Mouse (Mus musculus) kidney, embryonic 15.5 days (tissue): ENCODE measurements around the gene Gm43951. TPM values are rescaled to one million over a fixed set of nuclear protein-coding genes. Genes with fewer than 3 reads are reported as not detected.
"Not testable (repeated sequence)": the region's sequence is repeated elsewhere in the genome, so short reads cannot be mapped to it uniquely, and the experiment has no call there.

ENCODE experiments used
- ATAC-seq: fragments of 200-750 bp; cut with Nextera tagmentation; replicated peaks from 2 replicates; pipeline ENCODE4 v1.8.0; 2017; ENCODE audit warnings: moderate TSS enrichment; ENCODE audit not compliant: low FRiP score
- H3K27ac ChIP-seq: fragments of 300-500 bp; sonication (generic); 2 replicates; pipeline ENCODE4 v1.5.1; 2015; ENCODE audit warnings: mild to moderate bottlenecking, inconsistent platforms
- H3K27me3 ChIP-seq: fragments of 300-500 bp; sonication (generic); 2 replicates; pipeline ENCODE4 v1.6.1; 2015; ENCODE audit warnings: inconsistent platforms
- H3K36me3 ChIP-seq: fragments of 300-500 bp; sonication (generic); 2 replicates; pipeline ENCODE4 v1.6.1; 2015; ENCODE audit warnings: inconsistent platforms
- H3K4me1 ChIP-seq: fragments of 300-500 bp; sonication (generic); 2 replicates; pipeline ENCODE4 v1.6.1; 2015; ENCODE audit warnings: inconsistent platforms
- H3K4me2 ChIP-seq: fragments of 300-500 bp; sonication (generic); 2 replicates; pipeline ENCODE4 v1.6.1; 2015; ENCODE audit warnings: moderate library complexity, mild to moderate bottlenecking, inconsistent platforms
- H3K4me3 ChIP-seq: fragments of 300-500 bp; sonication (generic); replicated peaks from 2 replicates; pipeline ENCODE4 v1.5.1; 2015; ENCODE audit warnings: mild to moderate bottlenecking, inconsistent platforms
- H3K9ac ChIP-seq: fragments of 300-500 bp; sonication (generic); 2 replicates; pipeline ENCODE4 v1.6.1; 2015; ENCODE audit warnings: mild to moderate bottlenecking, inconsistent platforms
- H3K9me3 ChIP-seq: fragments of 300-500 bp; sonication (generic); replicated peaks from 2 replicates; pipeline ENCODE4 v1.6.1; 2016; ENCODE audit warnings: inconsistent platforms
- WGBS: fragments of 180-500 bp; shearing (Covaris S2); methylation state at CpG from one replicate; pipeline ENCODE4 v1.1.7; 2015; ENCODE audit warnings: mixed read lengths; 5-methylcytosine and 5-hydroxymethylcytosine counted together
- polyA plus RNA-seq: library from polyadenylated mRNA; unstranded; fragments of >200 nt; fragmentation: Nextera tagmentation; extraction: Ambion mirVana; gene quantifications from 2 replicates; pipeline ENCODE4 v1.2.1, GENCODE M21; 2015

Gene Gm43951
- polyA plus RNA-seq, 1 experiment from 2014 or later: 0.29 TPM

GRCm38 (mm10) chr11:72190857-72191256 is 15.8 kb downstream of the Gm43951 start:
- no peak for ATAC-seq
- Histone ChIP-seq H3K27ac (no peak overlapping the region), H3K36me3 (peaks cover 62% of the 10 kb centered on the region), H3K4me3 (no peak overlapping the region), H3K9ac (no peak overlapping the region), H3K27me3 (no peaks in the 10 kb centered on the region), H3K9me3 (no peaks in the 10 kb centered on the region), H3K4me1 (no peaks in the 10 kb centered on the region), H3K4me2 (no peak overlapping the region)
- WGBS: 93% methylated on average over 1 of the region's 1 CpGs

GRCm38 (mm10) chr11:72184252-72184651 is 22.4 kb downstream of the Gm43951 start:
- no peaks in the 10 kb centered on the region for H3K4me1 ChIP-seq
- peaks cover 64% of the 10 kb centered on the region for H3K36me3 ChIP-seq
- no peak overlapping the region for H3K27ac ChIP-seq
- 75% methylated on average over 4 of the region's 4 CpGs for WGBS
- H3K4me3 ChIP-seq: no peak overlapping the region
- ATAC-seq: no peak
- H3K9ac ChIP-seq: no peak overlapping the region
- no peaks in the 10 kb centered on the region for H3K9me3 ChIP-seq
- H3K4me2 ChIP-seq: no peak overlapping the region
- H3K27me3 ChIP-seq: no peaks in the 10 kb centered on the region

GRCm38 (mm10) chr11:72181136-72181535 is 25.5 kb downstream of the Gm43951 start:
- H3K9me3 ChIP-seq: no peaks in the 10 kb centered on the region
- ATAC-seq: no peak
- H3K9ac ChIP-seq: no peak overlapping the region
- WGBS: 98% methylated on average over 4 of the region's 4 CpGs
- H3K4me3 ChIP-seq: no peak overlapping the region
- no peaks in the 10 kb centered on the region for H3K4me1 ChIP-seq
- H3K27ac ChIP-seq: no peak overlapping the region
- H3K36me3 ChIP-seq: peaks cover 65% of the 10 kb centered on the region
- H3K4me2 ChIP-seq: no peak overlapping the region
- no peaks in the 10 kb centered on the region for H3K27me3 ChIP-seq

GRCm38 (mm10) chr11:72180556-72180955 is 26.1 kb downstream of the Gm43951 start:
- ATAC-seq: no peak
- no peaks in the 10 kb centered on the region for H3K9me3 ChIP-seq
- H3K9ac ChIP-seq: no peak overlapping the region
- no peak overlapping the region for H3K4me2 ChIP-seq
- WGBS: 89% methylated on average over 5 of the region's 5 CpGs
- H3K4me1 ChIP-seq: no peaks in the 10 kb centered on the region
- H3K36me3 ChIP-seq: peaks cover 67% of the 10 kb centered on the region
- H3K27ac ChIP-seq: no peak overlapping the region
- H3K4me3 ChIP-seq: no peak overlapping the region
- H3K27me3 ChIP-seq: no peaks in the 10 kb centered on the region

- Histone ChIP-seq H3K27ac (no peak overlapping the region), H3K36me3 (peaks cover 85% of the 10 kb centered on the region), H3K9ac (no peak overlapping the region), H3K4me1 (no peaks in the 10 kb centered on the region), H3K4me2 (no peak overlapping the region), H3K4me3 (no peak overlapping the region), H3K9me3 (no peaks in the 10 kb centered on the region), H3K27me3 (no peaks in the 10 kb centered on the region)
- no peak for ATAC-seq
- 71% methylated on average over 3 of the region's 3 CpGs for WGBS
These were observed 30.1 kb downstream of the Gm43951 start for GRCm38 (mm10) chr11:72176553-72176952.

GRCm38 (mm10) chr11:72175966-72176365 is 30.7 kb downstream of the Gm43951 start:
- Histone ChIP-seq H3K9me3 (no peaks in the 10 kb centered on the region), H3K27me3 (no peaks in the 10 kb centered on the region), H3K9ac (no peak overlapping the region), H3K27ac (no peak overlapping the region), H3K4me1 (no peaks in the 10 kb centered on the region), H3K4me3 (no peak overlapping the region), H3K4me2 (no peak overlapping the region), H3K36me3 (peaks cover 80% of the 10 kb centered on the region)
- no peak for ATAC-seq
- WGBS: 87% methylated on average over 5 of the region's 5 CpGs

- 95% methylated on average over 6 of the region's 6 CpGs for WGBS
- Histone ChIP-seq H3K9me3 (no peaks in the 10 kb centered on the region), H3K36me3 (peaks cover 83% of the 10 kb centered on the region)
These were observed 31.9 kb downstream of the Gm43951 start for GRCm38 (mm10) chr11:72174721-72175120.

GRCm38 (mm10) chr11:72173506-72173905 is 33.1 kb downstream of the Gm43951 start:
- H3K27ac ChIP-seq: no peak overlapping the region
- no peak overlapping the region for H3K4me3 ChIP-seq
- no peaks in the 10 kb centered on the region for H3K9me3 ChIP-seq
- H3K27me3 ChIP-seq: no peaks in the 10 kb centered on the region
- H3K4me1 ChIP-seq: no peaks in the 10 kb centered on the region
- no peak overlapping the region for H3K9ac ChIP-seq
- 86% methylated on average over 5 of the region's 5 CpGs for WGBS
- H3K36me3 ChIP-seq: peaks cover 85% of the 10 kb centered on the region
- H3K4me2 ChIP-seq: no peak overlapping the region
- no peak for ATAC-seq

More at GRCm38 (mm10) chr11:72174721-72175120, 31.9 kb downstream of the Gm43951 start:
- no peaks in the 10 kb centered on the region for H3K27me3 ChIP-seq
- no peaks in the 10 kb centered on the region for H3K4me1 ChIP-seq
- no peak overlapping the region for H3K27ac ChIP-seq
- no peak overlapping the region for H3K4me3 ChIP-seq
- no peak overlapping the region for H3K4me2 ChIP-seq
- ATAC-seq: no peak
- H3K9ac ChIP-seq: no peak overlapping the region

GRCm38 (mm10) chr11:72171906-72172305 is 34.7 kb downstream of the Gm43951 start:
- ATAC-seq: not testable (repeated sequence)

GRCm38 (mm10) chr11:72169871-72170270 is 36.8 kb downstream of the Gm43951 start:
- no peak for ATAC-seq
- Histone ChIP-seq H3K9ac (no peak overlapping the region), H3K4me1 (no peaks in the 10 kb centered on the region), H3K4me3 (no peak overlapping the region), H3K9me3 (no peaks in the 10 kb centered on the region), H3K27ac (no peak overlapping the region), H3K36me3 (peaks cover 84% of the 10 kb centered on the region), H3K4me2 (no peak overlapping the region), H3K27me3 (no peaks in the 10 kb centered on the region)
- 90% methylated on average over 4 of the region's 4 CpGs for WGBS

More at GRCm38 (mm10) chr11:72171906-72172305, 34.7 kb downstream of the Gm43951 start:
- not testable (repeated sequence) for H3K4me3 ChIP-seq, H3K27me3 ChIP-seq, H3K4me1 ChIP-seq, H3K9me3 ChIP-seq, H3K9ac ChIP-seq, H3K4me2 ChIP-seq, H3K27ac ChIP-seq
- WGBS: 54% methylated on average over 4 of the region's 4 CpGs
- peaks cover 83% of the 10 kb centered on the region for H3K36me3 ChIP-seq

GRCm38 (mm10) chr11:72163198-72163597 is 43.4 kb downstream of the Gm43951 start:
- 88% methylated on average over 2 of the region's 2 CpGs for whole genome bisulfite sequencing
- Histone ChIP-seq H3K27ac (no peak overlapping the region), H3K27me3 (no peaks in the 10 kb centered on the region), H3K9ac (no peak overlapping the region), H3K9me3 (no peaks in the 10 kb centered on the region), H3K4me3 (no peak overlapping the region), H3K36me3 (peaks cover 84% of the 10 kb centered on the region), H3K4me2 (no peak overlapping the region), H3K4me1 (no peaks in the 10 kb centered on the region)
- no peak for ATAC-seq

GRCm38 (mm10) chr11:72156624-72157023 is 50.0 kb downstream of the Gm43951 start:
- peaks cover 9% of the 10 kb centered on the region; the same call in 1 of the 2 replicates for H3K4me1 ChIP-seq
- 58% methylated on average over 2 of the region's 2 CpGs for WGBS
- no peak overlapping the region for H3K9ac ChIP-seq
- no peak overlapping the region for H3K27ac ChIP-seq
- H3K9me3 ChIP-seq: no peaks in the 10 kb centered on the region
- H3K4me2 ChIP-seq: no peak overlapping the region
- H3K36me3 ChIP-seq: peaks cover 79% of the 10 kb centered on the region
- ATAC-seq: no peak
- no peaks in the 10 kb centered on the region for H3K27me3 ChIP-seq
- H3K4me3 ChIP-seq: no peak overlapping the region

- Histone ChIP-seq H3K27ac (no peak overlapping the region), H3K4me1 (peaks cover 16% of the 10 kb centered on the region), H3K4me3 (no peak overlapping the region), H3K9me3 (no peaks in the 10 kb centered on the region), H3K4me2 (no peak overlapping the region), H3K9ac (no peak overlapping the region), H3K27me3 (no peaks in the 10 kb centered on the region), H3K36me3 (peaks cover 72% of the 10 kb centered on the region)
- no peak for ATAC-seq
- WGBS: 88% methylated on average over 4 of the region's 4 CpGs
These were observed 50.6 kb downstream of the Gm43951 start for GRCm38 (mm10) chr11:72155981-72156428.
